Mouse (Mus musculus) left cerebral cortex, postnatal 25 days (tissue): Measurements from ENCODE around the gene Slc26a9. TPM values are rescaled to one million over a fixed set of nuclear protein-coding genes. Genes with fewer than 3 reads are reported as not detected.
"Not testable (repeated sequence)": the region's sequence is repeated elsewhere in the genome, so short reads cannot be mapped to it uniquely, and the experiment has no call there.

Experiments used
- DNase-seq, 2 experiments: peaks; one replicate each; pipeline ENCODE4 v3.0.0; 2022; ENCODE audit warnings: low spot score in 2 of 2, mixed read lengths in 1 of 2
- intact Hi-C: fragments of 180-260 bp; cut with DNase I; formaldehyde crosslinking; loops from one replicate; pipeline ENCODE4 v1.15.1; 2025
- total RNA-seq, 2 experiments: library from RNA; stranded (reverse); gene quantifications; 2 replicates each; pipeline ENCODE4 v1.2.3; 2021

The Slc26a9 gene
- total RNA-seq, 2 experiments from 2014 or later: 0.14 TPM; not detected in 1

- intact Hi-C loops: no loop called here
- no peak for DNase-seq
Observed at GRCm38 (mm10) chr1:131812631-131813295, 68.9 kb downstream of the Slc26a9 start.

GRCm38 (mm10) chr1:131813731-131814130 is 69.9 kb downstream of the Slc26a9 start:
- no peak for DNase-seq
- intact Hi-C loops: no loop called here

- no peak for DNase-seq
- intact Hi-C loops: no loop called here
Observed at GRCm38 (mm10) chr1:131814191-131814590, 70.4 kb downstream of the Slc26a9 start.

- intact Hi-C loops: no loop called here
- no peak for DNase-seq
Observed at GRCm38 (mm10) chr1:131816886-131817285, 73.1 kb downstream of the Slc26a9 start.

- intact Hi-C loops, DNase-seq: not testable (repeated sequence)
Observed at GRCm38 (mm10) chr1:131820353-131820752, 76.5 kb downstream of the Slc26a9 start.

- intact Hi-C loops: no loop called here
- peak; percentile 35 to 66 for DNase-seq
Observed at GRCm38 (mm10) chr1:131820887-131821328, 77.1 kb downstream of the Slc26a9 start.

Other genes starting within 250 kb of the Slc26a9 start
- 10 to 100 TPM; 82.7 to 83.7 TPM for gene Srgap2, start 216.7 kb upstream of the Slc26a9 start, total RNA-seq
- gene Fam72a, start 216.1 kb upstream of the Slc26a9 start, total RNA-seq: 1 to 10 TPM; 1.1 to 1.2 TPM
- gene Avpr1b, start 144.8 kb upstream of the Slc26a9 start, total RNA-seq: not detected
- not detected for gene Ctse, start 105.7 kb upstream of the Slc26a9 start, total RNA-seq
- 1 to 10 TPM; 3.1 to 4.0 TPM for gene Rab7b, start 55.3 kb upstream of the Slc26a9 start, total RNA-seq
- 1 to 10 TPM; 1.9 to 2.1 TPM for gene Pm20d1, start 53.4 kb downstream of the Slc26a9 start, total RNA-seq
- gene Slc41a1, start 83.5 kb downstream of the Slc26a9 start, total RNA-seq: 10 to 100 TPM; 46.4 to 51.0 TPM
- 1 to 10 TPM; 5.1 to 7.6 TPM for gene Rab29, start 123.2 kb downstream of the Slc26a9 start, total RNA-seq
- 100 to 1,000 TPM; 148 to 152 TPM for gene Nucks1, start 166.5 kb downstream of the Slc26a9 start, total RNA-seq
- 1 to 10 TPM; 1.1 to 1.9 TPM for gene Slc45a3, start 218.9 kb downstream of the Slc26a9 start, total RNA-seq